Mouse (Mus musculus) G1E-ER4 (cell line): ENCODE measurements around the gene Zfp523. TPM values are rescaled to one million over a fixed set of nuclear protein-coding genes. Genes with fewer than 3 reads are reported as not detected.

ENCODE experiments used
- GATA1 ChIP-seq: IDR thresholded peaks from one replicate; pipeline ENCODE4 v1.8.0; 2012; ENCODE audit warnings: low read length, inconsistent platforms
- polyA plus RNA-seq: library from polyadenylated mRNA; stranded (reverse); fragments of >175 nt; gene quantifications from 2 replicates; pipeline ENCODE4 v1.2.3, GENCODE M21; 2012

Zfp523 gene
- 60.1 and 75.8 TPM in 2 replicates for polyA plus RNA-seq

GRCm38 (mm10) chr17:28176775-28177539 lies at the start of gene Zfp523:
Gene Zfp523, plus strand, starts transcription at chr17:28177129.
- TF ChIP-seq GATA1 = no peak

GRCm38 (mm10) chr17:28129796-28130195 lies 47.1 kb upstream of the Zfp523 start:
- no peak for TF ChIP-seq GATA1

- no peak for TF ChIP-seq GATA1
These were observed 46.4 kb upstream of the Zfp523 start for GRCm38 (mm10) chr17:28130391-28131125.

- no peak for TF ChIP-seq GATA1
These were observed 45.8 kb upstream of the Zfp523 start for GRCm38 (mm10) chr17:28131156-28131555.

GRCm38 (mm10) chr17:28133193-28133592 lies 43.7 kb upstream of the Zfp523 start:
- TF ChIP-seq GATA1 = no peak

- no peak for TF ChIP-seq GATA1
These were observed 41.4 kb upstream of the Zfp523 start for GRCm38 (mm10) chr17:28135496-28135895.

GRCm38 (mm10) chr17:28136266-28136665 lies 40.7 kb upstream of the Zfp523 start:
- no peak for TF ChIP-seq GATA1

- TF ChIP-seq GATA1 = no peak
These were observed 38.9 kb upstream of the Zfp523 start for GRCm38 (mm10) chr17:28138013-28138412.

GRCm38 (mm10) chr17:28138685-28139084 lies 38.2 kb upstream of the Zfp523 start:
- TF ChIP-seq GATA1 = no peak

GRCm38 (mm10) chr17:28140431-28141204 lies 36.3 kb upstream of the Zfp523 start:
- TF ChIP-seq GATA1 = no peak

GRCm38 (mm10) chr17:28141205-28141650 lies 35.7 kb upstream of the Zfp523 start:
- no peak for TF ChIP-seq GATA1

GRCm38 (mm10) chr17:28141771-28142699 lies 34.9 kb upstream of the Zfp523 start, which contains the start of gene Scube3:
Gene Scube3, plus strand, starts transcription at chr17:28142141.
- no peak for TF ChIP-seq GATA1

GRCm38 (mm10) chr17:28142700-28143610 lies 34.0 kb upstream of the Zfp523 start:
- no peak for TF ChIP-seq GATA1

- TF ChIP-seq GATA1 = no peak
These were observed 33.2 kb upstream of the Zfp523 start for GRCm38 (mm10) chr17:28143751-28144150.
